Mouse (Mus musculus): ENCODE data around the gene Gm5134. TPM values are rescaled to one million over a fixed set of nuclear protein-coding genes. Genes with fewer than 3 reads are reported as not detected.

Gm5134 gene
- total and polyA plus RNA-seq, 3 experiments, result not detected

- Histone ChIP-seq H3K27me3 (ENCODE audit: control insufficient read depth in 1 of 2, insufficient read depth in 2 of 2, low read length in 2 of 2) (peaks cover 2 to 8% of the 10 kb centered on the region in 2 experiments; a peak in 3 of 4 replicates), H3K4me3 (ENCODE audit: control insufficient read depth in 1 of 2, insufficient read depth in 1 of 2, low read depth in 2 of 2, low read length in 2 of 2) (no peak overlapping the region)
These were observed 24.0 kb downstream of the Gm5134 start for GRCm38 (mm10) chr10:75978119-75978834.

GRCm38 (mm10) chr10:75978835-75979157 lies 24.5 kb downstream of the Gm5134 start:
- H3K27ac ChIP-seq (ENCODE audit: control insufficient read depth, low read depth, low read length), result no peak overlapping the region
- H3K9me3 ChIP-seq (replicated peaks; ENCODE audit: insufficient read depth, low read length), result no peaks in the 10 kb centered on the region
- peaks cover 2 to 8% of the 10 kb centered on the region in 2 experiments; a peak in 3 of 4 replicates for H3K27me3 ChIP-seq (ENCODE audit: control insufficient read depth in 1 of 2, insufficient read depth in 2 of 2, low read length in 2 of 2)
- no peaks in the 10 kb centered on the region for H3K36me3 ChIP-seq (ENCODE audit: control insufficient read depth in 1 of 2, insufficient read depth in 2 of 2, low read length in 2 of 2)
- no peaks in the 10 kb centered on the region for H3K4me1 ChIP-seq (ENCODE audit: control insufficient read depth in 1 of 2, insufficient read depth in 2 of 2, low read length in 2 of 2)
- no peak overlapping the region for H3K9ac ChIP-seq (ENCODE audit: control insufficient read depth, low read depth, low read length, poor library complexity, severe bottlenecking)
- no peaks in the 10 kb centered on the region for H3K79me2 ChIP-seq (ENCODE audit: control insufficient read depth, insufficient read depth, low read length, poor library complexity)
- no peak for DNase-seq (ENCODE audit: low read depth, low spot score)
- no peak overlapping the region for H3K4me3 ChIP-seq (ENCODE audit: control insufficient read depth in 1 of 2, insufficient read depth in 1 of 2, low read depth in 2 of 2, low read length in 2 of 2)
- TF ChIP-seq TBP (IDR thresholded peaks at IDR 0.05; ENCODE audit: low read depth, low read length), result no peak
- TF ChIP-seq KAT2A (conservative IDR thresholded peaks at IDR 0.05; ENCODE audit: low read depth, low read length), result no peak
- TF ChIP-seq JUND (IDR thresholded peaks at IDR 0.05; ENCODE audit: low read depth, low read length), result no peak
- TF ChIP-seq POLR2AphosphoS2 (IDR thresholded peaks at IDR 0.05; ENCODE audit: low read length), result no peak
- no peak for TF ChIP-seq BHLHE40 (IDR thresholded peaks at IDR 0.05; ENCODE audit: borderline replicate concordance, low read depth, low read length)
- no peak for TF ChIP-seq ZKSCAN1 (IDR thresholded peaks at IDR 0.05; ENCODE audit: low read depth, low read length)
- TF ChIP-seq MAZ (IDR thresholded peaks at IDR 0.05; ENCODE audit: low read depth, low read length), result no peak
- TF ChIP-seq SMC3 (IDR thresholded peaks at IDR 0.05; ENCODE audit: low read depth, low read length), result no peak
- no peak for TF ChIP-seq RCOR1 (IDR thresholded peaks at IDR 0.05; ENCODE audit: low read depth, low read length)
- TF ChIP-seq MEF2A (IDR thresholded peaks at IDR 0.05; ENCODE audit: extremely low read depth, insufficient replicate concordance, low read depth, low read length, poor library complexity, severe bottlenecking), result no peak
- no peak for TF ChIP-seq EP300 (IDR thresholded peaks at IDR 0.05; ENCODE audit: low read depth in 1 of 2, low read length in 2 of 2)
- no peak for TF ChIP-seq TCF12 (IDR thresholded peaks at IDR 0.05; ENCODE audit: low read depth, low read length)

More at GRCm38 (mm10) chr10:75978119-75978834, 24.0 kb downstream of the Gm5134 start:
- no peaks in the 10 kb centered on the region for H3K79me2 ChIP-seq (ENCODE audit: control insufficient read depth, insufficient read depth, low read length, poor library complexity)
- H3K4me1 ChIP-seq (ENCODE audit: control insufficient read depth in 1 of 2, insufficient read depth in 2 of 2, low read length in 2 of 2), result no peaks in the 10 kb centered on the region
- DNase-seq (ENCODE audit: low read depth, low spot score), result no peak
- TF ChIP-seq ELF1 (IDR thresholded peaks at IDR 0.05; ENCODE audit: low read depth, low read length) (no peak), CTCF (IDR thresholded peaks at IDR 0.05 in 2 of 3, conservative IDR thresholded peaks at IDR 0.05 in 1 of 3; ENCODE audit: control insufficient read depth in 1 of 3, insufficient read depth in 1 of 3, low read depth in 2 of 3, low read length in 3 of 3, poor library complexity in 1 of 3, severe bottlenecking in 1 of 3) (no peak), MEF2A (IDR thresholded peaks at IDR 0.05; ENCODE audit: extremely low read depth, insufficient replicate concordance, low read depth, low read length, poor library complexity, severe bottlenecking) (no peak), MAZ (IDR thresholded peaks at IDR 0.05; ENCODE audit: low read depth, low read length) (no peak), EP300 (IDR thresholded peaks at IDR 0.05; ENCODE audit: low read depth in 1 of 2, low read length in 2 of 2) (no peak), GATA1 (IDR thresholded peaks at IDR 0.05; ENCODE audit: low read depth, low read length) (no peak), POLR2AphosphoS2 (IDR thresholded peaks at IDR 0.05; ENCODE audit: low read length) (no peak), HCFC1 (IDR thresholded peaks at IDR 0.05; ENCODE audit: low read depth, low read length) (no peak), MAX (IDR thresholded peaks at IDR 0.05; ENCODE audit: low read length) (no peak), USF2 (IDR thresholded peaks at IDR 0.05; ENCODE audit: borderline replicate concordance in 1 of 2, insufficient read depth in 1 of 2, low read depth in 1 of 2, low read length in 2 of 2) (no peak), CHD1 (IDR thresholded peaks at IDR 0.05; ENCODE audit: low read depth, low read length) (no peak), NRF1 (IDR thresholded peaks at IDR 0.05; ENCODE audit: insufficient read depth, low read depth, low read length, poor library complexity, severe bottlenecking) (no peak), GABPA (IDR thresholded peaks at IDR 0.05; ENCODE audit: low read depth, low read length) (no peak), UBTF (IDR thresholded peaks at IDR 0.05; ENCODE audit: borderline replicate concordance, insufficient read depth, low read depth, low read length) (no peak), ZMIZ1 (IDR thresholded peaks at IDR 0.05; ENCODE audit: low read depth, low read length) (no peak), ZC3H11A (IDR thresholded peaks at IDR 0.05; ENCODE audit: low read depth, low read length) (no peak), TBP (IDR thresholded peaks at IDR 0.05; ENCODE audit: low read depth, low read length) (no peak)
- H3K27ac ChIP-seq (ENCODE audit: control insufficient read depth, low read depth, low read length), result no peak overlapping the region
- H3K36me3 ChIP-seq (ENCODE audit: control insufficient read depth in 1 of 2, insufficient read depth in 2 of 2, low read length in 2 of 2), result no peaks in the 10 kb centered on the region
- no peak overlapping the region for H3K9ac ChIP-seq (ENCODE audit: control insufficient read depth, low read depth, low read length, poor library complexity, severe bottlenecking)
- H3K9me3 ChIP-seq (replicated peaks; ENCODE audit: insufficient read depth, low read length), result no peaks in the 10 kb centered on the region
